Mouse (Mus musculus) c-Kit-positive CD71-negative TER-119-negative erythroid progenitor cells, embryonic 14.5 days (primary cell): Measurements from ENCODE around the gene Efcc1.

Experiments used
- DNase-seq: peaks from one replicate; pipeline ENCODE4 v3.0.0-alpha.2; 2013; ENCODE audit warnings: low read depth

Gene Efcc1

GRCm38 (mm10) chr6:87805448-87805847 lies 74.8 kb downstream of the Efcc1 start:
- no peak for DNase-seq
